Mouse (Mus musculus): Measurements from ENCODE around the gene Rgs8.

DNA sequence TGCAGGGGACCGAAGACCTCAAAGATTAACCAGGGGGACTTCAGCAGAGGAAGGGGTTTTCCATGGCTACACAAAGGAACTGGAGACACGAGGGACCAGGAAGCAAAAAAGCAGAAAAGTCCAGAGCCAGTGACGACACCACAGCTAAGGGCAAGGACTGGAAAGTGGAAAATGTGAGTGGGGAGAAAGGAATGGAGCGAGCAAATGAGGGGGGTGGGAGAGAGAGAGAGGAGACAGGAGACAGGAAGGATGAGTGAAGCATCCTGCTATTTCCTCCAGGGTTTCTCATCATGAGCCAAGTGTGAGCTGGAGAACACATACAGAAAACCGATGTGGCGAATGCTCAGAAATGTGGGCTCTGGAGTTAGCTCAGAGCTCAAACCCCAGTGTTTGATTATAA, 83.3 kb downstream of the Rgs8 start:
- TF ChIP-seq HCFC1 (IDR thresholded peaks at IDR 0.05; ENCODE audit: borderline replicate concordance, insufficient read depth, low read length) (no peak), CHD2 (IDR thresholded peaks at IDR 0.05; ENCODE audit: low read depth, low read length) (no peak), ZC3H11A (IDR thresholded peaks at IDR 0.05; ENCODE audit: borderline replicate concordance, low read depth, low read length) (no peak), MAFK (IDR thresholded peaks at IDR 0.05; ENCODE audit: insufficient read depth, low read depth, low read length) (no peak)
